Mouse (Mus musculus) CD8-positive naive resting alpha-beta T cell, adult 57 days (primary cell): ENCODE data around the gene Gm3404. TPM values are rescaled to one million over a fixed set of nuclear protein-coding genes. Genes with fewer than 3 reads are reported as not detected.

Experiments
- total RNA-seq: library from RNA; stranded (reverse); gene quantifications from one replicate; pipeline ENCODE4 v1.2.4, GENCODE M21; 2023

Gm3404 gene
- total RNA-seq, result not detected

GRCm38 (mm10) chr5:146525501-146525900 is at the start of gene Gm3404:
Gene Gm3404 (plus strand): TSS chr5:146525801.

GRCm38 (mm10) chr5:146481665-146482064 is 43.9 kb upstream of the Gm3404 start, which contains the start of gene Gm6408:
Gene Gm6408 (plus strand): TSS chr5:146481965.

GRCm38 (mm10) chr5:146491063-146491462 is 34.5 kb upstream of the Gm3404 start, which contains the start of gene Gm6370:
Gene Gm6370 (plus strand): TSS chr5:146491363.

GRCm38 (mm10) chr5:146502099-146502498 is 23.5 kb upstream of the Gm3404 start, which contains the start of gene 4930449I24Rik:
Gene 4930449I24Rik (plus strand): TSS chr5:146502399.

GRCm38 (mm10) chr5:146513823-146514222 is 11.8 kb upstream of the Gm3404 start, which contains the start of gene Gm3402:
Gene Gm3402 (plus strand): TSS chr5:146514123.

GRCm38 (mm10) chr5:146537347-146537746 is 11.7 kb downstream of the Gm3404 start, which contains the start of gene Gm3409:
Gene Gm3409 (plus strand): TSS chr5:146537647.

DNA sequence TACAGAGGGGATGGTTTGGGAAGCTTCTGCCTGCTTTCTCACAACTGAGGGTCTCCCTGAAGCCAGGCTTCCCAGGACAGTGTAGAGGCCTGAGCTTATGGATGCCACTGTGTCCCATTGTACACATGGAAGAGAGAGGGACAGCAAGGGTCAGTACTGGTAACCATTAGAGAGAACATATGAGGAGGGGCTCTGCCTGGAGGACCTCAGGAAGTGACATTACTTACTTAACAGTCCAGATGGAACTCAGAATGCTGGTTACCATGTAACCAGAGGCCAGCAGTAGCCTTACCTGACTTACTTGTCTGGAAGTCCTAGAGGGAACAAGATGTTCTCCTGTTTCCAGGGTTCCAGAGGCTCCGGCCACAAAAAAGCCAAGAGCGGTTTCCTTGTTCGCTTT is 30.2 kb downstream of the Gm3404 start, which contains the start of gene Gm3415:
Gene Gm3415, plus strand, starts transcription at position 301 of the 400 bp plus-strand sequence.

Other genes with a start within 250 kb of the Gm3404 start
- not detected for gene Wasf3, start 140.8 kb upstream of the Gm3404 start, total RNA-seq
- gene Gm6408, start 43.8 kb upstream of the Gm3404 start, total RNA-seq, result 0.49 TPM
- not detected for gene Gm6370, start 34.4 kb upstream of the Gm3404 start, total RNA-seq
- not detected for gene 4930449I24Rik, start 23.4 kb upstream of the Gm3404 start, total RNA-seq
- not detected for gene Gm3402, start 11.7 kb upstream of the Gm3404 start, total RNA-seq
- not detected for gene Gm3409, start 11.8 kb downstream of the Gm3404 start, total RNA-seq
- not detected for gene Gm3415, start 30.3 kb downstream of the Gm3404 start, total RNA-seq
- gene Gpr12, start 59.4 kb downstream of the Gm3404 start, total RNA-seq, result not detected